ENCODE assay signal across 9 mouse cellular contexts in the genomic region with DNA sequence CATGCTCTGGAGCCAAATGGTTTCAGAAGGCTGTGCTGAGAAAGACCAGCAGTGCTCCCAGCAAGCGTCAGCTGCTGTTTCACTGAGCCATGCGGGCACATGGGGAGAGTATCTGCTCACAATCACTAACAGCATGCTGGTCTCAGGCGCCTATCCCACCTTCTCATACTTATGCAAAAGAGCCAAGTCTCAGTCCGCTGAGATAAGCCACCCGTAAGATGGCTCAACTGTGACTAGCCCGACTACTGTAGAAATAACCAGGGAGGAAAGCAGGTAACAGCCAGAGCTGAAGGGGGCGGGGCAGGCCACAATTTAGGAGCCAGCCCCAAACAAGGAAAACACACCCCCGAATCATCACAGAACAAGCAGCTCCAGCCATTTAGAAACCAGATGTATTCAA. TPM values are rescaled to one million over a fixed set of nuclear protein-coding genes. Genes with fewer than 3 reads are reported as not detected.
DNase-seq lines count a peak whose midpoint lies in the region; ATAC-seq and TF ChIP-seq lines count a peak whose summit lies in the region.
"Had no signal": no experiment of that assay in that cellular context is flagged by ENCODE, and none has a peak within 500 bp of the region (broad histone marks: within the 10 kb centered on the region; RNA-seq: fewer than 3 reads in every experiment).

No protein-coding gene starts in this region.

- no peaks in the 10 kb centered on the region for H3K27me3 ChIP-seq in heart, adult 2 months (ENCODE audit: control insufficient read depth, insufficient read depth, low read length)
- no peaks in the 10 kb centered on the region for H3K27me3 ChIP-seq in hindbrain, embryonic 15.5 days
- H3K27me3 ChIP-seq in midbrain, embryonic 10.5 days (ENCODE audit: low read depth, poor library complexity, severe bottlenecking) = no peaks in the 10 kb centered on the region
- H3K27me3 ChIP-seq: Patski had no signal

- no peaks in the 10 kb centered on the region for H3K9me3 ChIP-seq in hindbrain, embryonic 15.5 days
- H3K9me3 ChIP-seq in midbrain, embryonic 10.5 days (replicated peaks) = no peaks in the 10 kb centered on the region

- DNase-seq in heart, adult 2 months = no peak
- no peak for DNase-seq in heart, postnatal 10 days
- DNase-seq in NIH3T3 (ENCODE audit: low read depth) = peak; percentile 65
- no peak for DNase-seq in midbrain, embryonic 10.5 days (ENCODE audit: low spot score)
- DNase-seq in gastrocnemius, postnatal 25 days = no peak
- no peak for DNase-seq in cerebellum, adult 11 months
- DNase-seq in urinary bladder, adult 18-20 months (ENCODE audit: low spot score in 2 of 2) = no peak

- peak overlapping the region; percentile 19 for H3K27ac ChIP-seq in heart, adult 2 months
- no peak overlapping the region for H3K27ac ChIP-seq in hindbrain, embryonic 15.5 days (replicated peaks)
- peak overlapping the region; percentile 30 for H3K27ac ChIP-seq in midbrain, embryonic 10.5 days (replicated peaks)

- H3K4me2 ChIP-seq in hindbrain, embryonic 15.5 days = peak overlapping the region; percentile 62

- H3K36me3 ChIP-seq in heart, adult 2 months (ENCODE audit: control insufficient read depth, insufficient read depth, low read length) = peaks cover 11% of the 10 kb centered on the region; the same call in 1 of the 2 replicates
- H3K36me3 ChIP-seq in hindbrain, embryonic 15.5 days = peaks cover 30% of the 10 kb centered on the region
- H3K36me3 ChIP-seq in midbrain, embryonic 10.5 days = peaks cover 59% of the 10 kb centered on the region

- 22% methylated on average over 8 of the region's 8 CpGs for WGBS in heart, adult 2 months
- 41% methylated on average over 8 of the region's 8 CpGs for WGBS in hindbrain, embryonic 15.5 days
- WGBS in midbrain, embryonic 10.5 days = 53% methylated on average over 8 of the region's 8 CpGs

- no peaks in the 10 kb centered on the region for H3K79me2 ChIP-seq in heart, adult 2 months (replicated peaks; ENCODE audit: control insufficient read depth, insufficient read depth, low read length)

- no peak for TF ChIP-seq CTCF in heart, adult 2 months (IDR thresholded peaks at IDR 0.05)

- no peak for TF ChIP-seq EP300 in heart, adult 2 months (IDR thresholded peaks at IDR 0.05; ENCODE audit: insufficient read depth, low read depth, low read length)

- H3K9ac ChIP-seq in heart, adult 2 months (ENCODE audit: low read depth, low read length) = no peak overlapping the region
- H3K9ac ChIP-seq in hindbrain, embryonic 15.5 days = peak overlapping the region; percentile 96

- H3K4me1 ChIP-seq in heart, adult 2 months (ENCODE audit: control insufficient read depth, insufficient read depth, low read length) = peaks cover 6% of the 10 kb centered on the region
- peaks cover 30% of the 10 kb centered on the region for H3K4me1 ChIP-seq in hindbrain, embryonic 15.5 days (replicated peaks)
- peaks cover 21% of the 10 kb centered on the region for H3K4me1 ChIP-seq in midbrain, embryonic 10.5 days

- no peak for ATAC-seq in hindbrain, embryonic 15.5 days (ENCODE audit: low FRiP score, low read depth)
- ATAC-seq: Patski had no signal

- intact Hi-C loops in heart, adult 2 months (cut with DNase I) = loop anchor here (5.0 kb wide), 1 partner anchor 486 kb away; no protein-coding TSS in a partner anchor
- intact Hi-C loops in heart, postnatal 10 days (cut with DNase I) = loop anchor here (10.0 kb wide), 1 partner anchor 349 kb away; the partner anchor contains the start of gene Zfp592

- H3K4me3 ChIP-seq in heart, adult 2 months = peak overlapping the region; percentile 83
- H3K4me3 ChIP-seq in hindbrain, embryonic 15.5 days = peak overlapping the region; percentile 94
- peak overlapping the region; percentile 99 for H3K4me3 ChIP-seq in midbrain, embryonic 10.5 days

- no peak for TF ChIP-seq POLR2A in heart, adult 2 months (IDR thresholded peaks at IDR 0.05; ENCODE audit: insufficient read depth, low read depth, low read length)

RNA-seq across cellular contexts. Expression of gene Rps17, which starts 1.7 kb away (rescaled TPM):
- 1,000 to 10,000 TPM in 1 of 2 experiments, 100 to 1,000 TPM in 1; 847 to 1,012 TPM for total RNA-seq in heart, adult 2 months (2021)
- 867 and 883 TPM in 2 replicates for polyA plus RNA-seq in heart, adult 2 months (2012; rRNA removed)
- 1,000 to 10,000 TPM in 1 of 2 experiments, 100 to 1,000 TPM in 1; 997 to 1,016 TPM for total RNA-seq in heart, postnatal 10 days (2021)
- 710 and 778 TPM in 2 replicates for polyA plus RNA-seq in hindbrain, embryonic 15.5 days (2015; fragmentation: Nextera tagmentation; extraction: Ambion mirVana)
- polyA plus RNA-seq in midbrain, embryonic 10.5 days (2016; fragmentation: Nextera tagmentation; extraction: Ambion mirVana) = 1,006 and 1,155 TPM in 2 replicates
- total RNA-seq in gastrocnemius, postnatal 25 days (2021) = 100 to 1,000 TPM; 694 to 707 TPM
